Mouse (Mus musculus) fat pad, adult 2 months (tissue): ENCODE data around the gene Art5.

Experiments
- DNase-seq: peaks from one replicate; pipeline ENCODE4 v3.0.0-alpha.2; 2011; ENCODE audit warnings: low read depth, low spot score; ENCODE audit errors: extremely low read depth

Art5 gene

GRCm38 (mm10) chr7:102109171-102109570 lies at the start of gene Art5:
TSS of gene Art5 (minus strand) at chr7:102109489.
- no peak for DNase-seq

- peak; percentile 16 for DNase-seq
These were observed 44.4 kb upstream of the Art5 start for GRCm38 (mm10) chr7:102153691-102154090.

DNA sequence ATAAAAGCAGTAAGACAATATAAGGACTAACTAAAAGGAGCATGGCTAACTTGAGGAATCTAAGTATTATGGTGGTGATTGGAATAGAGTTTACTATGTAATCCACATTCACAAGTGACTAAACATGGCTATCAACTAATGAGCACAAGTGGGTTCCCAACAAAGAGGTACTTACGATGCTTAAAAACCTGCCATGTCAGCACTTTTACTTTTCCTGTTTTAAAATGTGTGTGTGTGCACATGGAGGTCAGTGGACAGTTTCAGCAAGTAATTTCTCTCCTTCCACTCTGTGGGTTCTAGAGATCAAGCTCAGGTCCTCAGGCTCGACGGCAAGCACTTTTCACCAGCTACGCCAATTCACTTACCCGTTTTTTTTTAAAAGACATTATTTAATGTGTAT lies 28.6 kb upstream of the Art5 start:
- DNase-seq: no peak

- no peak for DNase-seq
These were observed 28.2 kb upstream of the Art5 start for GRCm38 (mm10) chr7:102137464-102137863.

- DNase-seq: no peak
These were observed 23.1 kb upstream of the Art5 start for GRCm38 (mm10) chr7:102132395-102132794.

DNA sequence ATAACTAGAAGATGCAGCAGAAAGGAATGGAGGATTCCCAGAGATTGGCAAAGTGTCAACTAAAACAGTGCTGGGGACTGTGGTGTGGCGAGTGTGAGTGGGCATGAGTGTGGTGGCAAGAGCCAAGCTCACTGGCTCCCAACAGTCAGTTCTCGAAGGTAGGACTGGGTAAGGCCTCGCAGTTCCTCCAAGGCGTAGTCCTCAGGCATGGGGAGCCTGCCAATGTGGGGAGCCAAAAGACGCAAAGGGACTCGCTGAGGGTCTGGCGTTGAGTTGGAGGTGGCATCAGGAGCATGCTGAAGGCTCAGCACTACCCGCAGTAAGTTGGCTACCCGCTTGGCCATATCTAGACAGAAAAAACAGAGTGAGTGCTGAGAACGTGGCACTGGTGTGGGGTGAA lies 11.0 kb upstream of the Art5 start:
- no peak for DNase-seq

DNA sequence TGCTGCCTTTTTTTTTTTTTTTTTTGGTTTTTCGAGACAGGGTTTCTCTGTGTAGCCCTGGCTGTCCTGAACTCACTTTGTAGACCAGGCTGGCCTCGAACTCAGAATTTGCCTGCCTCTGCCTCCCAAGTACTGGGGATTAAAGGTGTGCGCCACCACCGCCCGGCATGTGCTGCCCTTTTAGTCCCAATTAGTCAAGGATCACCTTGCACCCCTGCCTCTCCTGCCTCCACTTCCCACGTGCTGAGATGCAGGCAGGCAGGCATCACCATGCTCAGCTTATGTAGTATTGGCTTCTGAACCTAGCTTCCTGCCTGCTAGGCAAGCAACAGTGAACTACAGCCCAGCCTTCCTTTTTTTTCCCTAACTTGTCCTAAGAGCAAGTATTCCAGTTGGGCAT lies 8.1 kb upstream of the Art5 start:
- DNase-seq: no peak

DNA sequence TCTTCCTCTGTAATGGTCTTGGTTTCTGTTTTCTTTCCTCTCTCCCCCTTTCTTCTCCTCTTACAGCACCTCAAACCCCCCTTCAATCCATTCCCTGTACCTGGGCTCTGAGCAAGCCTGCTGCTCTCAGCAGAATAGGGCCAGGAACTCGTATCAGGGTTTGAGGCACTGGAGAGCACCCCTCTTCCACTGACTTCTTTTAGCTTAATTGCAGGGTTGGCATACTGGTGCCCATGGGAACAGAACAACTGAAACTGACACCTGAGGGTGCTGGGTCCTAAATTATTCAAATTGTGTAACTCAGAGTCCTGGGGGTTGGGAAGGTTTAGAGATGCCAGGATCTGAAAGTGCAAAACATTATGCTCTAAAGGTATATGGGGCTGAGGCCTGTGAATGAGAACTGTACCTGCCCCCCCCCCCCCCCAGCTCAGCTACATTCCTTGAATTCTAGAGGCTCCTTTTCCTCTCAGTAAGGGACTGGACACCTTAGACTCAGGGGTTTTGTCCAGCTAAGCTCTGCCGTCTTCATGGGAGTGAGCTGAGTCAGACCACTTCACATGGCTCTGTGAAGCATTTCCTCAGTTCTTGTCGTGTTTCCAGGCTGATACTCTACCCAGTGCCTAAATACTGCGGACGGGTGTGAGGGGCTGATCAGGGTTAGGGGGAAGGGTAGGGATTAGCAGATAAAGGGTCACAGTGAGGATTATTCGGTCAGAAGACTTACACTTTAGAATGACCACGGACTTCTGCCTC lies 7.5 kb upstream of the Art5 start, which contains the start of gene Chrna10:
Chrna10 (minus strand) TSS at position 250 of the 753 bp plus-strand sequence.
- no peak for DNase-seq

DNA sequence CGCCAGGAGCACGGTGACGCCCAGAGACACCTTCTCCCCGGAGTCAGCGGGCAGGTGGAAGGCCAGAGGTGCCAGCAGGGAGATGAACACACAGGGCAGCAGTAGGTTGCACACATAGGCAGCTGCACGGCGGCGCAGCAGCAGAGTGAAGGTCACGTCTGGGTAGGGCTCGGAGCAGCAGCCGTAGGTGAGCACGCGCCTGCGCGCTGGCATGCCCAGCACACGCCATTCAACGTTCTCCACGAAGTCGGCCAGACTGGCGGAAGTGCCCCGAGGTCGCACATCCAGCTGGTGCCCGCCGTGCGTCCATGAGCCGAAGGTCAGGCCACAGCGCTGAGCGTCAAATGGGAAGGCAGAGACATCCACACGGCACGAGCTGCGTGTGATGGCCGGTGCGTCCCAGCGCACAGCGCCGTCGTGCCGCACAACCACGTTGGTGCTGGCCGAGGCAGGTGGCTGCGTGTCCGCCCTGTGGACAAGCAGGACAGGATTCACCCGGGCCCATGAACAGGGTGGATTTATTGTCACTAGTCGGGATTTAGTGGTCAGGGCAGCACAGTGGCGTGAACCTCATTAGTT lies 4.0 kb upstream of the Art5 start:
- DNase-seq: no peak

GRCm38 (mm10) chr7:102109746-102110145 lies 457 bp upstream of the Art5 start:
- no peak for DNase-seq

GRCm38 (mm10) chr7:102108206-102108605 lies 1.1 kb downstream of the Art5 start:
- no peak for DNase-seq

DNA sequence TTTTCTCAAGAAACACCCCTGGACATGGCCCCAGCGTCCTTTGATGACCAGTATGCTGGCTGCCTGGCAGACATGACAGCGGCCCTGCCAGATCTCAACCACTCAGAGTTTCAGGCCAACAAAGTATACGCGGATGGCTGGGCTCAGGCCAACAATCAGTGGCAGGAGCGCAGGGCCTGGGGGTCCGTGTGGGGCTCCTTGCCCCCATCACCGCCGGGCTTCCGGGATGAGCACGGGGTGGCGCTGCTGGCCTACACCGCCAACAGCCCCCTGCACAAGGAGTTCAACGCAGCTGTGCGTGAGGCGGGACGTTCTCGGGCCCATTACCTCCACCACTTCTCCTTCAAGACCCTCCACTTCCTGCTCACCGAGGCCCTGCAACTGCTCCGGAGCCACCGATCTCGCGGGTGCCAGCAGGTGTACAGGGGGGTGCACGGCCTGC lies 2.6 kb downstream of the Art5 start:
- DNase-seq: no peak

GRCm38 (mm10) chr7:102104126-102104525 lies 5.2 kb downstream of the Art5 start:
- no peak for DNase-seq

DNA sequence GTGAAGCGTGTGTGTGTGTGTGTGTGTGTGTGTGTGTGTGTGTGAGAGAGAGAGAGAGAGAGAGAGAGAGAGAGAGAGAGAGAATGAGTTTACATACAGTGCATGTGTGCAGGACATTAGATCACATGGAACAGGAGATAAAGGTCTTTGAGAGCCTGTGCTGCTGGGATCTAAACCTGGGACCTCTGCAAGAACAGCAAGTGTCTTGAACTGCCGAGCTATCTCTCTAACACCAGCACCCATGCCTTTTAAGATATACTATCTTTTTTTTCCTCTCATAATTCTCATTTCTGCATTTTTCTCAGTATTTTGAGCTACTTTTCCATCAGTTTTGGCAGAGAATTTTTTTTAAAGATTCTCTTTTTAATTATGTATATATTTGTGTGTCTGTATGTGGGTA lies 5.7 kb downstream of the Art5 start:
- DNase-seq: no peak

- DNase-seq: no peak
These were observed 6.6 kb downstream of the Art5 start for GRCm38 (mm10) chr7:102102696-102103095.

DNA sequence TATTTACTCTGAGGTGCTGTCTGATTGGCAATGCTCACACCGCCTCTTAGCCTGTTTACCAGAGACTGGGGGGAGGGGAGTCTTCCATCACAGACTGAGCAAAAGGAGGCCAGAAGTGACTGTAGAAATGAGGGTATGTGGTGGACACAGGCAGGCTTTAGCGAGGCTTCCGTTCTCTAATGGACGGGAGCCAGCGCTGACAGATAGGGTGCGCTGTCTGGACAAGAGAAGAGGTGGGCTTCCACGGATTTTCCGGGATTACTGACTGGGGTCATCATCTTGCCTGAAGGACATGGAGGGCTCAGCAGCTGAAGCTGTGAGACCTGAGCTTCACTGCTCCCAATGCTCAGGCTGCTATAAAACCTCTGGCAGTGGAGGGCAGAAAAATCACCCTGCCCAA lies 7.0 kb downstream of the Art5 start:
- no peak for DNase-seq

DNA sequence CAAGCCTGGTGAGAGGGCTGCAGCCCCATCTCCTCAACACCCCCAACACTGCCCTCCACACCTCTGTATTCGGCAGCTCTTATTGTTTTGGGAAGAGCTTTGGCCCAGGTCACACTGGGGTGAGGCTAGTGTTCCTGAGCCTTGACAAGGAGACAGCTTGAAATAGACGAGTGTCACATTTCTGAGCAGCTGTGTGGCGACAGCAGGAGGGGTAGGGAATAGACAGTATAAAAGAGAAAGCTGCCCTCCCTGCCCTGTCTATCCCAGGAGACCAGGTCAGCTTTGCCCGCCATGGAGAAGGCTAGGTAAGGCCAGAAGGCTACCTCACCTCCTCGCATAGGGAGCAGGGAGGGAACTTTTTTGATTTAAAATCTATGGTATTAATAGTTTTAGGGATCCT lies 7.8 kb downstream of the Art5 start, which contains the start of gene Art1:
Art1 (plus strand) TSS at position 257 of the 400 bp plus-strand sequence.
- no peak for DNase-seq

DNA sequence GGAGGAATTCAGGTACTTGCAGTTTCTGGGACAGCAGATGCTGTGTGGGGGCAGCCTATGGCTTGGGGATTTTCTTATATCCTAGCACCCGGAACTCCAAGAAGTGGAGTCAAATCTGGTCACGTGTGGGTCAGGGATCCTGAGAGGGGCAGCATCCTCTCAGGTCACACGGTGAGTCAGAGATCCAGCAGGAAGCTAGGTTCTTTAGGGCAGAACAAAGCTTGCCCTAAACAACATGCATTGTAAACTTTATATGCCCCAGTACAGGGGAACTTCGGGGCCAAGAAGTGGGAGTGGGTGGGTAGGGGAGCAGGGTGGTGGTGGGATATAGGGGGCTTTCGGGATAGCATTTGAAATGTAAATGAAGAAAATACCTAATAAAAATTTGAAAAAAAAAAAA lies 8.4 kb downstream of the Art5 start:
- DNase-seq: no peak

DNA sequence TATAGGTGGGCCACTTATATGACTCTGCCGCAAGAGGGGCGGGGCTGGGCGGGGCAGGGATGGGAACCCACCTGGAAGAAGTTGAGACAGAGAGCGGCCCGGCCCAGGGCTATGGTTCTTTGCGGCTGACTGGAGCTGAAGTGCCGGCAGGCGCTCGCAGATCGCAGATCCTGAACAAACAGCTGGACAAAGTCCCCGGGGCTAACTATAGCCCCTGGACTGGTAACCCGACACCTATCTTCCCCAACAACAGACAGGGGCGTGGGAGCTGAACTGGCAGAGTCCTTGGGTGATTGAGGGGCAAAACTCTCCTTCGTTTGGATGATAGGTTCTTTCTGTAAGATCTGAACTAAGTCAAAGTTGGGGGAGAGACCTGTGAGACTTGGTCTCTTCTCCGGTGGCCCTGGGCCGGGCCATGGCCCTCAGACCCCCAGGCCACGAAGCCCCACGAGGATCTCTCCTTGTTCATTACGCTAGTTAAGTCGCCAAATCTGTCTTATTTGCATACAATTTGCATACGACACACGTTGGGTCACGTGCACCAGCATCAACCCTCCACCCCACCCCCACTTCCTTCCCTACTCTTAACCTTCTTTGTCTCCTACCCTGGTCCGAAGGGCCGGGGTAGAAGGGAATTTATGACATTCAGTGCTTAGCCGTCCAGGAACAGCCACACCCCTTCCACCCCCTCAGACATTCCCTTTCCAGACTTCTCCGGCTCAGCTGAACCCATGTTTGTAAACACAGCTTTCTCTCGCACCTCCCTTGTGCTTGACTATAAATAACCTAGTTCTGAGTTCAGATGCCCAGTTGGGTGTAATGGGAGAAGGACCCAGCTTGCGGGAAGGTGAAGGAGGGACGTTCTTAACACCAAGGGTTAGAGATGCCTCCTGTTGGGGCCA lies 9.3 kb downstream of the Art5 start:
- no peak for DNase-seq

DNA sequence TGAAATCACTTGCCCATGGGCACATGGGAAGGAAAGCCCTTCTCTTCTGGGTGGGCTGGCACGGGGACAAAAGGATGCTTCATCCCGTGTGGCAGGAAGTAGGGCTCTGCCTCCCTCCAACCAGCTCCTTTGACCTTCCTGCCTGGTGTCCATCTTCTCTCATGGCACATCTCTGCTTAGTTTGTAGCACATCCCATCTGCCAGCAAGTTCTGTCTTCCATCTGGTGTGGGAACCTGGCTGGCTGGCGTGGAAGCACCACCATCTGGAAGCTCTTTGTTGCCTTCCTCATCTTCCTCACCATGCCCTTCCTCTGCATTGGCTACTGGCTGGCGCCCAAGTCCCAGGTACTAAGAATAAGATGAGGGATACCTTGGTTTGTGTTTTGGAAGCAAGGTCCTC lies 22.0 kb downstream of the Art5 start:
- no peak for DNase-seq

GRCm38 (mm10) chr7:102084041-102084696 lies 25.1 kb downstream of the Art5 start:
- DNase-seq: no peak
